Mouse (Mus musculus) brown adipose tissue, adult 24 weeks (tissue): Measurements from ENCODE around the gene Diaph3. TPM values are rescaled to one million over a fixed set of nuclear protein-coding genes. Genes with fewer than 3 reads are reported as not detected.

Source experiments
- H3K27ac ChIP-seq: fragments of 200-500 bp; replicated peaks from 2 replicates; pipeline ENCODE4 v1.5.1; 2012; ENCODE audit warnings: low read depth, mild to moderate bottlenecking, low read length
- H3K4me1 ChIP-seq: fragments of 200-500 bp; 2 replicates; pipeline ENCODE4 v1.6.1; 2012; ENCODE audit warnings: low read length, mixed read lengths; ENCODE audit not compliant: control insufficient read depth, insufficient read depth, insufficient read length
- H3K4me3 ChIP-seq: fragments of 200-500 bp; 2 replicates; pipeline ENCODE4 v1.5.1; 2012; ENCODE audit warnings: low read depth, mild to moderate bottlenecking, low read length, moderate library complexity; ENCODE audit not compliant: insufficient read depth
- polyA plus RNA-seq: library from polyadenylated mRNA; stranded (reverse); fragments of >200 nt; gene quantifications from 2 replicates; pipeline ENCODE4 v1.2.4, GENCODE M21; 2012; ENCODE audit not compliant: missing spikeins, insufficient read depth, insufficient read length

Gene Diaph3
- polyA plus RNA-seq, 1 experiment: not detected

DNA sequence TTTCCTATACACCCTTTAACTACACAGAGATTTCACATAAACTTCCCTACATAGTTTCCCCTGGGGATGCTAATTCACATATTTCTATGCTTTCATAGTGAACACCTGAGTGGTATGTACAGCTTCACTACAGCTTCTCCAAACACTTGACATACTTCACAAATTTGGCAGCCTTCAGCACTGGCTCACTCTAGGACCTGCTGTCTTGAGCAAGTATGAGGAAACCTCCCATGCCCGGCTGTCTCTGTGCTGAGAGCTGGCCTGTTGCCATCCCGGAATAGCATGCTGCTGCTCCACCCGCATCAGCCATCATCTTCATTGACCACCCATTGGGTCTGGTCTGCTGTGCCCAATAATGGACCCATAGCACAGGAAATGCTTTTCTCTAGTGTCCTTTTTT is 121.3 kb downstream of the Diaph3 start:
- Histone ChIP-seq H3K27ac (no peak overlapping the region), H3K4me1 (no peaks in the 10 kb centered on the region), H3K4me3 (no peak overlapping the region)

DNA sequence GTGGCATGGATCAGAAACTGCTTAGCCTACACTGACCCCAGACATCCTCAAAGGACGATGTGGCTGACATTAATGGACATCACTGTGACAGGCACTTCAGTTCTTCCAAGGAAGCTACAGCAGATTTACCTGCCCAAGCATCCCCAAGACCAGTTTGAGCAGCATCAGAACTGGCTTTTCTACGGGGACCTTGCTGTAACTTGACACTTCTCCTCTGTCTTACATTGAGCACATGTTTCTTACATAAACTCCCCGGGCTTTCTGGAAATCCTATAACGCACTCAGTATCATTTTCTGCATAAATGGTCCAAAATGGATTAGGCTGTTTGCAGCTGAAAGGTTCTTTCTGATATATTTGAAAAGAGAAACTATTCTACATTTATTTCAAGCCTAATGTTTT is 143.7 kb downstream of the Diaph3 start:
- Histone ChIP-seq H3K27ac (no peak overlapping the region), H3K4me1 (no peaks in the 10 kb centered on the region), H3K4me3 (no peak overlapping the region)

DNA sequence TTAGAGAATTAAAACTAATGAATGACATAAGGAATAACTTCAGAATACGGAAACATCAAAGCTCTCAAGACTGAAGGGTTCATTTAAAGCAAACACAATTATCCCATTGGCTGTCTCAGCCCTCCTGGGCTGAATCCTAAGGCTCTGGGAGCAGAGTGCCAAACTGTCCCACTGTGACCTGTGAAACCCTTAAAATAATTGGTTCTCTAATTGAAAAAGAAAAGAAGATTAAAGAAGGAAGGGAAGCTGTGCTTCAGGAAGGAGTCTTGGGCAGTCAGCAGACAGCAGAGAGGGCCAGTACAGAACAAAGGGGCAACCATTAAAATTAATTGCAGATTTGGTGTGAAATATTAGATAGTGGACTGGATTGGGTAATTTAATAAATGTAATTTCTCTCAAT is 189.9 kb downstream of the Diaph3 start:
- no peaks in the 10 kb centered on the region for H3K4me1 ChIP-seq
- no peak overlapping the region for H3K4me3 ChIP-seq
- H3K27ac ChIP-seq: no peak overlapping the region

DNA sequence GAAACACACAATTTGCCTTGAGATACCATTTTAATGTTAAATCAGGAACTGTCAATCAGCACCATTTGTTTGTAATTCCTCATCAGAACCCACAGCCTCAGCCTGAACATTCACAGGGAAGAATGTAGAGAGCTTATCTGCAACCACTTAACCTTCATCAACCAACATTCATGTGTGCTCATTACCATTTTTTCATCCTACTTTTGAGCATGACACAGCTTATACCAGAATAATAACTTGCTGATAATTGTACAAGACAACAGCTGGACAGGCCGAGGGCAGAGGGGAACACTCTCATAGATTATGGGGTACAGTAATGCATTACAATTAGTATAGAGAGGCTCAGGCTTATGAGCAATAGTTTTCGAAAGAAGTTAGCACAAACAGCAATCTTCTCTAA is 203.1 kb downstream of the Diaph3 start:
- H3K27ac ChIP-seq: no peak overlapping the region
- no peaks in the 10 kb centered on the region for H3K4me1 ChIP-seq
- H3K4me3 ChIP-seq: no peak overlapping the region

DNA sequence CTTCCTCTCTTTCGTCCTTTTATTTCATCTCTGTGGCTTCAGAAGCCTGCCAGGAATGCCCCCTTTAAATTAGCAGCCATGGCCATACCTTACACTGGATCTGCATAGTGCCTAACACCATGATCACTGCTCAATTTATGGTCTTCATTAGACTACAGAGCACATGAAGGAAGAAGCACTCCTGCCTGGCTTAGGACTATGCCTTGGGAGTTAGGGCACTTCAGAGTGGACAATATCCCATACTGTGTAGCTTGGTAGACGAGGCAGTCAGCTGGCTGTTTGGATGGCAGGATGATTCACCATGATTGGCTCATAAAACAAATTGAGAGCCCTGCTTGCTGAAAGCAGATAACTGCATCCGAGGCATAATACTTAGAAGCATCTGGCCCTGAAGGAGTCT is 204.6 kb downstream of the Diaph3 start:
- H3K4me1 ChIP-seq: no peaks in the 10 kb centered on the region
- H3K4me3 ChIP-seq: no peak overlapping the region
- H3K27ac ChIP-seq: no peak overlapping the region

DNA sequence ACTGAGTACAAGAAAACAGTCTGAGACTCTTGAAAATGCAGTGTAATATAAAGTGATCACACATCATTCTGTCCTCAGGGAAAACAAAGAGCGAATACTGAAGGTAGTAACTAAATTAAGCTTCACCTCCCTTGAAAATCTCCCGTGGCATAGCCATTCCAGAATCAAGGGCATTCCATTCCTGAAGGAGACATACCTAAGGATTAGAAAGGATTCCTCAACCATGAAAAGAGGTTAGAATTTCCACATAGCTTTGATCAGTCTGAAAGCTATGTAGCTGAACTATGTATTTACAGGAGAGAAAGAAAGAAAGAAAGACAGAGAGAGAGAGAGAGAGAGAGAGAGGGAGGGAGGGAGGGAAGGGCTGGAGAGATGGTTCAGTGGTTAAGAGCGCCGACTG is 210.3 kb downstream of the Diaph3 start:
- H3K27ac ChIP-seq: no peak overlapping the region
- no peak overlapping the region for H3K4me3 ChIP-seq
- no peaks in the 10 kb centered on the region for H3K4me1 ChIP-seq

DNA sequence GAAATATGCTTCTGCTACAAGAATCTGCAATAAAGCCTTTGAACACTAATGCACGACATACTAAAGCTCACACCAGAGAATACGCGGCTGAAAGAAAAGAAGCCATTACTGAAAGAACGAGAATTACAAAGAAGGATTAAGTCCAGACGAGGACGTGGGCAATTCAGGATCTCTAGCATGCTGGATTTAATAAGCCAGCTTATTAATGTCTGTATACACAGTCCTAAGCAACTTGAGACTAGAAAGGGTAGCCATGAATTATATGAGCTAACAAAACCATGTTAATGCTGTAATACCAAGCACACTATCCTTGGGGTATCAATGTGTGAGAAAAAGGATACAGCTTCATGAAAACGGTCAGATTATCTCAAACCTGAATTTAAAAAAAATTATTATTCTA is 214.2 kb downstream of the Diaph3 start:
- no peak overlapping the region for H3K27ac ChIP-seq
- no peak overlapping the region for H3K4me3 ChIP-seq
- H3K4me1 ChIP-seq: no peaks in the 10 kb centered on the region

DNA sequence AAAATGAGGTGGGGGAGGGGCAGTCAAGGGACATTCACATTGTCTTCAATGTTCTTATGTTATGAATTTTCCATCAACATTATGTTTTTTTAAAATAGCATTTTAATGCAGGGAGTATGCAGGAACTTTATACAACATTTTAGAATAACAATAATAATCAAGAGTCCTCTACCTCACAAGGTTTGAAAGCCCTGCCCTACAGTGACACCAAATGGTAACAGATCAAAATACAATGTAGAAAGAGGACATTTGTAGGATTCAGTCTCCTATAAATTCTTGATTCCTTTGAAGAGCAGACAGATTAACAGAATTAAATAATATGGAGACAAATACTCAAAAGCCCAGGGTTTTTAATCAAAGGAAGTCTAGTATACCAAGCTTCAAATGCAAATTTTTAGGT is 242.1 kb downstream of the Diaph3 start:
- no peak overlapping the region for H3K4me3 ChIP-seq
- no peak overlapping the region for H3K27ac ChIP-seq
- H3K4me1 ChIP-seq: no peaks in the 10 kb centered on the region

DNA sequence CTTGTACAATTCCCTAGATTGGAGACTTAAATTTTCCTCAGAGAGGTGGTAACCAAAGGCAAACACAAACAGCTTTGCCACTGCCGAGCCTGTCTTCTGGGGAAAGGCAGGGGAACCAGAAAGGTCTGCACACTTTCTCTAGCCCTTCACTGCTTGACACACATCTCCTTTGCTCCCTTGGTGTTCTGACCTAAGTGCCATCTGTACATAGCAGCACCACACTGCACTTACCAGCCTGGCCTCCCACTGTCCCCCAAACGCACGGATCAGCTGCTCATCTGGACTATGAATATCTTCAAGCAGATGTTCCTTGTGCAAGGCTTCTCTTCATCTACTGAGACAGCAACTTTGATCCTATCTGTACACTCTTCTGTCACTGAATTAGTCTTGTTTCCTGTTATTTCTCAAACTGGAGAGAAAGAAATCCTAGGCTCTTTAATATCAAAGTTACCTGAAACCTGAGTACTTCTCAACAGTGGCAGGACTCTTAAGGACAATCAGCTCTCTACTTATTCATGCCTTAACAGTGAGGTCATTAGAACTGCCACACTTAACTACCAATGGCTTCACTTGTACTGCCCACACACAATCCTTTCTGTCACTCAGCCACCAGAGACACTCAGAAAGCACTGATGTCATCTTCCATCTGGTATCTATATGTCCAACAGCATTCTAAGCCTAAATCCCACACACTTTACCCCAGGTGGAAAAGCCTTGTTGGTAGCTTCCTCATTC is 251.8 kb downstream of the Diaph3 start:
- no peaks in the 10 kb centered on the region for H3K4me1 ChIP-seq
- H3K27ac ChIP-seq: no peak overlapping the region
- no peak overlapping the region for H3K4me3 ChIP-seq

DNA sequence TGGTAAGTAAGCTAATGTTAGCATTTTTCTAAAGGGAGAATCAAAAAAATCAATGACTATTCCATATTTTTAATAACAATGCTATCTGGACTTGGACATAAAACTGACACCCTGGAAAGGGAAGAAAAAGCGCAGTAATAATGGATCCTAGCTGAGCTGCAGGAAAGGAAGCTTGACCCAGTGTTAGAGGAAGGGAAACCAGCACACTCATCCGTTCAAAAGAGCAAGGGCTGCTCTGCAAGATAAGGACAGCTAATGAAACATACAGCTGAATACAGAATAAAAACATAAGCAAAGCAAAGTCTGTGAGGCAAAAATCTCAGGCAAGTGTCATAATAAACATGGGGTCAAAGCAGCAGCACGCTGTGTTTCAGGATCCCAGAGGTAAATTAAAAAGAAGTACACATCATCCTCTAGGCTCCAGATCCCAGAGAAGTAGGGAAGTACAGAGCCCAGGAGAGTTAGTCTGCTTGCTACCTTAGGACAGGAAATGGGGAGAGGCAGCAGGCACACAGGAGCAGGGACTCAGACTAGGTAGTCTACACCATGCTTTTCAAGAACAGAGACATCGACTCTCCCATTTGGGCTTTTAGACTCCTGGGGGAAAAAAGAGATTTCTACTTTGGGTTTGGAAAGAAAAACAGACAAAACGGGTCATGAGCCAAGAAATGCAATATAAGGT is 255.5 kb downstream of the Diaph3 start:
- no peak overlapping the region for H3K4me3 ChIP-seq
- H3K27ac ChIP-seq: no peak overlapping the region
- no peaks in the 10 kb centered on the region for H3K4me1 ChIP-seq

DNA sequence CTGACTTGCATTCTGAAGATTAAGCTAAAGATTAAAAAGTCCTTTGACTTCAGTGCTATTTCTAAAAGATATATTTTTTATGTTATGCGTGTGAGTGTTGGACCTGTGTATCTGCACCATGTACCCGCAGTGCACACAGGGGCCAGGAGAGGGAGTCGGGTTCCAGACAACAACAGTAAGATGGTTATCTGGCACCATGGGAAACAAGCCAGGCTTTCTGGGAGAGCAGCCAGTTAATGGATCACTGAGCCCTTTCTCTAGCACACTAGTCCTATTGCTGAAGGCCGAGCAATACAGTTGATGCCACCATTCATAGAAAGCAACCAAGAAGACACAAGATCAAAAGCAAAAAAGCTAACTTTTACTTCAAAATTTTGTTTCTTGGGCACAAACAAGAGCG is 271.5 kb downstream of the Diaph3 start:
- Histone ChIP-seq H3K4me1 (no peaks in the 10 kb centered on the region), H3K4me3 (no peak overlapping the region), H3K27ac (no peak overlapping the region)

DNA sequence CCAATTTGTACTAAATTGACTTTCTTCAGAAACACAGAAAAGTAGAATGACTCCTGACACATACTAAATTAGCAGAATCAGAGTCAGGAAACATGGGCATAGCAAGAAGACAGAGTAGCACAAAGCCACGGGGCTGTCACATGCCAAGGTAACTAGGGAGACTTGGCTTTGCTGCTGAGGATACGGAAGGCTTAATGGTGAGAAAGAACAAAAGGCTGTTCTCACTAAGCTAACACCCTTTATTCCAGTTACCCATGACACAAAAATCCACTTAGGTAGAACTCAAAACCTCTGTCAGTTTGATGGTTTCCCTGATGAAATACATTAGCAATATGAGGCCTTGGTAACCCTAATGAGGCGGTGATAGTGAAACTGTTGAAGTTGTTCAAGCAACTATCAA is 273.9 kb downstream of the Diaph3 start:
- H3K4me1 ChIP-seq: no peaks in the 10 kb centered on the region
- no peak overlapping the region for H3K27ac ChIP-seq
- H3K4me3 ChIP-seq: no peak overlapping the region

DNA sequence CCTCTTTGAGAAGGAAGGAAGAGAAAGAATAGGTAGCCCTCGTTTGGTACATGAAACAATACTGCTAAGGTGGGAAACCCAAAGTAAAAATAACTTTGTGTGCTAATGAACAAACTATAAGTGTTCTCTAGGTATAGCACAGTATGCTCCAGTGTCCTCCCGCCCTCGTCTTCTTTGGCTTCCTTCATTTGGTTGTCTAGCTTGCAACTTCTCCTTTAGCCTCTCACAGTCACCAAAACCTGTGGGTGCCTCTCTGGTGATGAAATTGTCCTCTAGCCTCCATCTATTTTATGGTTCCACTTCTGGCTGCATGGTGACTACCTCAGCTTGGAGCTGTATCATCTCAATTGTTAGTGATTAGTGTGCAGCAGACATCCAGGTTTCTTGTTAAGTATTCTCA is 277.0 kb downstream of the Diaph3 start:
- H3K27ac ChIP-seq: no peak overlapping the region
- no peak overlapping the region for H3K4me3 ChIP-seq
- H3K4me1 ChIP-seq: no peaks in the 10 kb centered on the region

DNA sequence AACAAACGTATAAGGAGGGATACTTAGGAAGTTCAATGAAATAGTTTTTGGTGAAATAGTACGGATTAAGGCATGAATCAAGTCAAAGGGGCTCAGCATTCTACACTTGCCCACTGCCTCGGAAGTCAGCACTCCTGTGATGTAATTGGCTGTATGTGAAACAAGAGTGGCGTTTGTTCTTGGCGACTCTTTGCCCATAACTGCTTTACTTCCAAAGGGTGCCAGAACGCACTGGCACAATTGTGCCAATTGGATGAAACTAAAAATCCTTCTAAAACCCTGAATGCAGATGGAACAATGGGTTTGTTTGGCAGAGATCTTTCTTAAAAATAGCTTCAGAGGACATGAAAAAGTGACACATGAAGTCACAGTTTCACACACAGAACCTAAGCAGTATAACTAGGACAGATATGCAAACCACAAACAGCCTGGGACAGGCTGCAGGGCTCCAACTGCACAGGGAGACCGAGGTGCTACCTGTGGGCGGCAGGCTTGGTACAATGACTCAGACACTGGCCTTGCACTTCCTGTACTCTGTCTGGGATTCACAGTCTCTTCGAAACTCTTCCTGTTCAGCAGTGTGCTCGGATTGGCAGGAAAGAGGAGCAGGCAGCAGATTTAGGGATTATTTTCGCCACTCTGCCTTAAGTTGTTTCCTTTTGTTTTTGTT is 279.6 kb downstream of the Diaph3 start:
- no peaks in the 10 kb centered on the region for H3K4me1 ChIP-seq
- H3K4me3 ChIP-seq: no peak overlapping the region
- no peak overlapping the region for H3K27ac ChIP-seq

DNA sequence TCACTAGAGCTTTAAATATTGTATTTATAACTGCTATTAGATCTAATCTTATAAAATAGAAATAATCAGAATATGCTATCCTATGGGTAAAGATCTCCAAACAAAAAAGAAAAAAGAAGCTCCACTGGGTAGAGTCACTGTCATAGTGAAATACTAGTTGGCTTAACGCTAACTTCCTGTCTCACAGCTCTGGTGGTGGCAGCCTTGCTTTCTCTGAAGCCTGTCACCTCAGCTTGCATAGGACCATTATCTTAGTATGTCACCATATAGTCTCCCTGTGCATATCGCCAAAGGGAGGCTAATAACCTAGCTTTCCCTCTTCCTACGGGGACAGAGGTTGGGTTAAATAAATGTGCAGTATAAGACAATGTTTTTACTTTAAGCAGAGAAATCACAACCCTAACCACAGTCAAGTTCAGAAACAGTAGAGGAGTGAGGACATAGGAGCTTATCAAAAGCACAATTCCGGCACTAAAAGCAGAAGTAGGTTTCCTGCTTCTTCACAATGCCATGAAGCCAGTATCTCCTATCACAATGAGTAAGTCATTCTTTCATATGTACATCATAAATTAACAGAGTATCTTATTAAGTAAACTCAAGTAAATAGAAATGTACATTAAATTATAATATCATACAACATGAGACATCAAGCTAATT is 293.8 kb downstream of the Diaph3 start:
- Histone ChIP-seq H3K4me1 (no peaks in the 10 kb centered on the region), H3K27ac (no peak overlapping the region), H3K4me3 (no peak overlapping the region)
